Mouse (Mus musculus): ENCODE data around the gene En2.

En2 gene

GRCm38 (mm10) chr5:28161383-28161937 is 4.0 kb upstream of the En2 start:
- no peak for DNase-seq

DNA sequence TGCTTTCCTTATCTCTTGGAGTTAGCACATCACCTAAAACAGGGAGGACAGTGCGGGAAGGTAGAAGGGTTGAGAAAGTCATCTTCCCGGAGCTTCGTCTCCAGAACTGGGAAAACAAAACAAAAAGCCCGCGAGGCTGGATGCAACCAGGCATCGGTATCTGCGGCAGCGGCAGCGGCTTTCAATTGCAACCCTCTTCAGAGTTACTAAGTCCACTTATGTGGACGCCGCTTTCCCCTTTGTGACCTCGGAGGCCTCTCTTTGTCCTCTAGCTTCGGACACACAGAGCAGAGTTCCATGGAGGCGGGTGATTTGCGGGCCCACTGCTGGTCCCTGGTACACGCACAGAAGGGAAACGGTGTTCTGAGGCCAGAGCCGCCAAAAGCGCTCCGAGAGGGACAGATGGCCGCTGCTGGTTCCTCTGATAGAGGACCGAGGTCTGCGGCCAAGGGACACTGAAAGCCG is 3.5 kb upstream of the En2 start:
- DNase-seq: no peak

DNA sequence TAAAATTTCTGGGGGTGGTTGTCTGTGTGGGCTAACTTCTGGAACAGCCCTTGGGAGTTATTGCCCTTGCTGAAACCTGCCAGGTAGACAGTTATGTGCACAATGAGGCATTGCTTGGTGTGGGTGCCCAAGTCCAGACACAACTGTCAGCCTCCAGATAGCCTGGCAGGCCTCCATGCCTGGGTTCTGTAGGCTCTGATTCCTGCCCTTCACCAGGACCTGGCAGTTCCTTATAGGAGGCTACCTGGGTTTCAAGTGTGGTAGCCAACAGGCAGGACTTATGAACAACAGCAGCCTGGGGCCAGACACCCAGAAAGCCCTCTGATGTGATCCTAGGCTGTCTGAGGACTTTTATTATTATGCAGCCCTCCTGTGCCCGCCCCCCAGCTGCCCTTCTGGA is 1.6 kb upstream of the En2 start:
- DNase-seq: no peak

DNA sequence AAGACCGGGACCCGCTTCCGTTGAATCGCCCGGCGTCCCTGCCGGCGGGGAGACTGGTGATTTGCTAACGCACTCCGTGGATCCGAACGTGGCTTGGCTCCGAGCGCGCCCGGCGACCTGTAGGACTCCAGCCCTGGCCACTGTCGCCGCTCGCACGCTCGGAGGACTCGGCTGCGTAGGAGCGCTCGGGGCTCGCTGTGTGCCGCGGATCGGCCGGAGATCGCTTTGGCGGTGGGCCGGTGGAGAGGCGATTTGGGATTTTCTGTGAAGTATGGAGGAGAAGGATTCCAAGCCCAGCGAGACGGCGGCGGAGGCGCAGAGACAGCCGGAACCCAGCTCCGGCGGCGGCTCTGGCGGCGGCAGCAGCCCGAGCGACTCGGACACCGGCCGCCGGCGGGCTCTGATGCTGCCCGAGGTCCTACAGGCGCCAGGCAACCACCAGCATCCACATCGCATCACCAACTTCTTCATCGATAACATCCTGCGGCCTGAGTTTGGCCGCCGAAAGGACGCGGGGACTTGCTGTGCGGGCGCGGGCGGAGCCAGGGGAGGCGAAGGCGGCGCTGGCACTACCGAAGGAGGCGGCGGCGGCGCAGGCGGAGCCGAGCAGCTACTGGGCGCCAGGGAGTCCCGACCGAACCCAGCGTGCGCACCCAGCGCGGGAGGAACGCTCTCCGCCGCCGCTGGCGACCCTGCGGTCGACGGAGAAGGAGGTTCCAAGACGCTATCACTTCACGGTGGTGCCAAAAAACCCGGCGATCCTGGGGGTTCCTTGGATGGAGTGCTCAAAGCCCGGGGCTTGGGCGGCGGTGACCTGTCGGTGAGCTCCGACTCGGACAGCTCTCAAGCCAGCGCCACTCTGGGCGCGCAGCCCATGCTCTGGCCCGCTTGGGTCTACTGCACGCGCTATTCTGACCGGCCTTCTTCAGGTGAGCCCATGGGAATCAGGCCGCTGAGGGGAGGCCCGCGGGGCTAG is 1.1 kb downstream of the En2 start:
- peak; percentile 69 for DNase-seq

- peak; percentile 21 for DNase-seq
These were observed 2.2 kb downstream of the En2 start for GRCm38 (mm10) chr5:28167611-28168252.

- DNase-seq: peak; percentile 22
These were observed 3.0 kb downstream of the En2 start for GRCm38 (mm10) chr5:28168253-28169165.

DNA sequence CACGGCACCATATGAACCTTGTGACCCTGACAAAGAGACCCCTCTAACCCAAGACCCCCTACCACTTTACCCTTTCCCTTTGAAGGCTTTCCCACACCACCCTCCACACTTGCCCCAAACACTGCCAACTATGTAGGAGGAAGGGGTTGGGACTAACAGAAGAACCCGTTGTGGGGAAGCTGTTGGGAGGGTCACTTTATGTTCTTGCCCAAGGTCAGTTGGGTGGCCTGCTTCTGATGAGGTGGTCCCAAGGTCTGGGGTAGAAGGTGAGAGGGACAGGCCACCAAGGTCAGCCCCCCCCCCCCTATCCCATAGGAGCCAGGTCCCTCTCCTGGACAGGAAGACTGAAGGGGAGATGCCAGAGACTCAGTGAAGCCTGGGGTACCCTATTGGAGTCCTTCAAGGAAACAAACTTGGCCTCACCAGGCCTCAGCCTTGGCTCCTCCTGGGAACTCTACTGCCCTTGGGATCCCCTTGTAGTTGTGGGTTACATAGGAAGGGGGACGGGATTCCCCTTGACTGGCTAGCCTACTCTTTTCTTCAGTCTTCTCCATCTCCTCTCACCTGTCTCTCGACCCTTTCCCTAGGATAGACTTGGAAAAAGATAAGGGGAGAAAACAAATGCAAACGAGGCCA is 3.8 kb downstream of the En2 start:
- no peak for DNase-seq

GRCm38 (mm10) chr5:28170081-28170480 is 4.6 kb downstream of the En2 start:
- no peak for DNase-seq

GRCm38 (mm10) chr5:28170892-28171291 is 5.4 kb downstream of the En2 start:
- DNase-seq: no peak

- DNase-seq: no peak
These were observed 6.2 kb downstream of the En2 start for GRCm38 (mm10) chr5:28171667-28172066.

DNA sequence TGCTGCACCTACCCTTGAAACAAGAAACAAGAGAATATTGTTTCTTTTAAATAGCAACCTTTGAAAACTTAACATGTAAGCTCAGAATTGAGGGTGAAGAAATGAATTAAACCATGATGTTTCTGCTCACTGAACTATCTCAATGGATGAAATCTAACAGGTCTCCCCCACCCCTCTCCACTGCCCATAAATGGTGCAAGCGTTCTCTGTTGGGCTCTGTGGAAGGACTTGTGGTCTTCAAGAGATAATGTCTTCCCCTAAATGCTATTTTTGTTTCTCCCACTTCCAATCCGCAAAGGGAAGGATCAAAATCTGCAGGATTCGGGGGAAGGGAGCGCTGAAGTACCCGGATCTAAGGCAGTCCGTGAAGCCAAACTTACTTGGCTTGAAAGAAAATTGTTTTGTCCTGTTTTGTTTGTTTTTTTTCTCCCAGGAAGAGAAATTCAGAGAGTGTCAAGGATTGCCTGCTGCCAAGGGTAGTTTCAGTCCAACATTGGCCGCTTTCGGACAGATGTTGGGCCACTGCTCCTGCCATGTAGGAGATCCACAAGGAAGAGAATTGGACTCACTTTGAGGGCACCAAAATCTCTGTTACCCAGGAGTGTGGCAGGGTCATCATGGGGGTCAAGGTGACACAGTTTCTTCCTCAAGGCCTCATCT is 6.9 kb downstream of the En2 start:
- DNase-seq: no peak

DNA sequence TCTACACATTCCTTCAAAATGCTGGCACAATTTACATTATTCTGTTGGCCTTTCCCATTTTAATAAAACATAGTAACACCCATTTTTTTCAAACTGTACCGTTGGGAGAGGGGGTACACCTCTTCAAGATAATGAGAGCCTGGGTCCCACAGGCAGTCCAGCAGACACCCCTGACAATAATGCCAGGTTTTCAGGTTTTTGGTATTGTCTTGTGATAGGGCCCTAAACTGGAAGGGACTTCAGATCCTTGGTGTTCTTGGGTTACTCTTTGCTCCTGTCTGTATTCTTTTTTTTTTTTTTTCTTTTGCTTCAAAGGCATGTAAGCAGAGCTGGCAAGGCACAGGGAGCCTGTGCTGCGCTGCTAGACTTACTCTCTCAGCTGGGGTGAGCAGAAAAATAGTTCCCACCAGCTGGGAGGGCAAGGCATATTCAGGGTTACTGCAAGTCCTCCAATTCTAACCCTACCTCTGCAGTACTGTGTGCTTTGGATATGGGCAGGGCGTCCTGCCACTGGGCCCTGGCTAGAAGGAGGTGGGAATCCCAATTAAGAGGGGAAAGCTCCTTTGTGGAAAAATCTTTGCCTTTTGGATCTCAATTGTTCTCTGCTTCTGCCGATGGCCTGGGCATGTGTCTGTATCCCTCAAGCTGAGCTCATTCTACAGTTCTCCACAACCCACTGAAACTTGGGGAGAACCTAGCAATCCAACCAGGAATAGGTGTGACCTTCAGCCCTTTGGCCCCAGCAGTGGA is 7.6 kb downstream of the En2 start:
- no peak for DNase-seq

GRCm38 (mm10) chr5:28173674-28174073 is 8.2 kb downstream of the En2 start:
- no peak for DNase-seq

DNA sequence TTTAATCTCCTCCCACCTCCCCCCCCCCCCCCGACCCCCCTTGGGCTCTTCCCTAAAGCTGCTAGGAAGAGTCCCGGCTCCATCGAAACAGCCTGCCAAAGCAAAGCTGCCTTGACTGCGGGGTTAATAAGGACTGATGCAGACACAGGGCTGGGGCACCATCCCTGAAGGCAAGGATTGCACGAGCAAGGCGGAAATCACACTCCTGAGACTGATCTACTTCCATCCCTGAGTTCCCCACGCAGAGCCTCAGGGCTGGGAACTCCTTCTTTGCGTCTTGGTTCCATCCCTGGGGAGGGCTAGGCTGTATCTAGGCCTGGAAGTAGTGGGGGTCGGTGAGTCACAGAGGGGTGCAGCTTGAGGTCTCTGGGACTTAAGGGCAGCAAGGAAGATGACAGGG is 8.6 kb downstream of the En2 start:
- DNase-seq: no peak

- DNase-seq: no peak
These were observed 9.5 kb downstream of the En2 start for GRCm38 (mm10) chr5:28174876-28175569.

- no peak for DNase-seq
These were observed 10.1 kb downstream of the En2 start for GRCm38 (mm10) chr5:28175570-28175919.

DNA sequence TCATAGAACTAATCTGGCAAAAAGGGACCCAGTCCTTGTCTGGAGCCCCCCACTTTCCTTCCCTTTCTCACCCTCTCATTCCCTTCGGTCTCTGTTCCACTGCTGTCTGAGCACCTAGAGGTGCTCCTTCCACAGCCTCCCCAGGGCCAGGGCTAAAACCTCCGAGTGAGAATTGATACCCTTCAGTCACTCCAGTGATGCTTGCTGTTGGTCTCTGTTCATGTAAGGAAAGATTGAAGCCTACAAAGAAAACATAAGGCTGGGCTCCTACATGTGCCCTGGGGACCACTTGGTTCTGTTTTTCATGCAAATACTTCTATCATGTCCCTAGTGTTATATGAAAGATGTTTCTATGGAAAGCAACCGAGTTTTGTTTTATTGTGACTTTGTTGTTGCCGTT is 10.5 kb downstream of the En2 start:
- DNase-seq: no peak

GRCm38 (mm10) chr5:28176585-28176984 is 11.1 kb downstream of the En2 start:
- no peak for DNase-seq

DNA sequence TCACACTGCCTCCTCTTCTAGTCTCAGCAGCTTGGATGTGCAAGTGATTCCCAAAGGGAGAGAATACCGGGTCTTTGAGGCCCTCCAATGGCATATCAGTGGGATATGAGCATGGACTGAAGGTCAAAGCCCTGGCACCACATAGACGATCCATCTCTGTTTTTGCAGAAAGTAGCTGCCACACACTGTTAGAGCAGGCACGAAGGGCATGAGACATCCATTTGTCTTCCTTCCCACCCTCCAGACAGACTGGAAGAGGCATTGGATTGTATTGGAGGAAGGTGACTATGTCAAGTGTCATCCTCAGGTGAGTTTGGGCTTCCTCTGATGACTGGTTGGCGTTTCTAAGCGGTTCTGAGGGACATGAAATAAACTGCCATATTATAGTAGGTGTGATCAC is 12.8 kb downstream of the En2 start:
- no peak for DNase-seq

DNA sequence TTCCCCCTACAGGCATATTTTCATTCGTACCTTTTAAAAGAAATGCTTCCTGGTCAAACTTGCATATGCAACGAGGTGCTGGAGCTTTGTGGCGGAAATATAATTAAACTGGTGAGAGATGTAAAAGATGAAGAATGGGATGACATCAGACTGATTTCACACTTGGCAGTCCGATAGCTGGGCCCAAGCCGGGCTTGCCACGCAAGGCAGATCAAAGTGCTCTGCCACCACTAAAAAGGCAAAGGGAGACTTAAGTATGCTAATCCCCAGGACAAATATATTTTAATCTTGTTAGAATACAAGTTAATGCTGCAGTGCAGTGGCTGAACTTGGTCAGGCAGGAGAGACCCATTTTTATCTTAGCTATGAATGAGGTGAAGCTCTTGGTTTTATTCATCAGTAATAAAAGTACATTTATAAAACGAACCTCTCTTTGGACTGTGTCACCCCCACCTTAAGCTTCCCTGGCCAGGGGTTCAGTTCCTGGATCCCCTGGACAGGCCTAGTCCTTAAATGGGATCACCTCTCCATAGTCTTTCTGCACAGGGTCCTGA is 13.8 kb downstream of the En2 start:
- no peak for DNase-seq

Data from kidney, adult 18-20 months (tissue).